Mouse (Mus musculus): Measurements from ENCODE around the gene Lasp1.
"Not testable (repeated sequence)": the region's sequence is repeated elsewhere in the genome, so short reads cannot be mapped to it uniquely, and the experiment has no call there.

Lasp1 gene

DNA sequence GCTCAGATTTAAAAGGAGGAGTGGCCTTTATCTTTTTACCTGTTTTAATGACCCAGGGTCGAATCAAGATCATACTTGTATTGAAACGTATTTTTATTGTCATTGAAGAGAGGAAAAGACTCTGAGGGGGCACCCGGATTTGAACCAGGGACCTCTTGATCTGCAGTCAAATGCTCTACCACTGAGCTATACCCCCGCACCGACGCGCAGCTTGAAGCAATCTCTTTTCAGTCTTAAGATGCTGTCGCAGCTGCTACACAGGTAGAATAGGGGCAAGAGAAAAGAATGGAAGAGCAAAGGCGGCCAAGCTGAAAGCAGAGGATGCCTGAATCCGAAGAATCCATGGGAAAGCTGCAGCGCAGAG is at the start of gene Lasp1:
TSS of gene Lasp1 (plus strand) at position 219 of the 364 bp plus-strand sequence.
- DNase-seq (ENCODE audit: low read depth, low spot score) = peak; percentile 87

DNA sequence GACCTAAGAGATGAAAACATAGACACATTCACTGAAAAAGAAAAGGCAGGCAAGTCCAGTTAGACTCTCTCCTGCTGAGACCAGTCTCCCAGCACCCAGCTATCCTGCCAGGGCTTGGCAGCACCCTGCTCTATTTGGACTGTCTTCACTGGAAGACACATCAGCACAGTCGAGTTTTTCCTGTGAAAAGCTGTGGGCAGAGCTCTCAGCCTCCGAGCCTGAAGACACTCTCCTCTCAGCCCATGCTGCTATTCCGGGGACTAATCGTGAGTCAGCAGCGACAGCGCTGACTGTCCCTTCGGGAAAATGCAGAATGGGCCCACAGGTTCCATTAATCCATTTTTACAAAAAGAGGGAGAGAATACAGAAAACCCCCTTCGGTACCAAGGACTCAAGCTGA is 45.5 kb upstream of the Lasp1 start:
- no peak for DNase-seq (ENCODE audit: low read depth, low spot score)

DNA sequence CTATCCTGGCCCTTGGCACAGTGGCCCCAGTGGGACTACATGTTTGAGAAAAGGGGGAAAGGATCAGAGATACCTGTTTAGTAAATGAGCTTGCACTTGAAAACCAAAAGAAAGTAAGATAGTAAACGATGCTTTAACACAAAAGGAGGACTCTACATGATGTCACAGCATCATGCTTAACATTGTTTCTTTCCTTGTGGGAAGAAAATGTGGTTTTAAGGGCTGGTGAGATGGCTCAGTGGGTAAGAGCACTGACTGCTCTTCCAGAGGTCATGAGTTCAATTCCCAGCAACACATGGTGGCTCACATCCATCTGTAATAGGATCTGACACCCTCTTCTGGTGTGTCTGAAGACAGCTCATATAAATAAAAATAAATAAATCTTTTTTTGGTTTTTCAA is 40.7 kb upstream of the Lasp1 start:
- DNase-seq (ENCODE audit: low read depth, low spot score) = no peak

DNA sequence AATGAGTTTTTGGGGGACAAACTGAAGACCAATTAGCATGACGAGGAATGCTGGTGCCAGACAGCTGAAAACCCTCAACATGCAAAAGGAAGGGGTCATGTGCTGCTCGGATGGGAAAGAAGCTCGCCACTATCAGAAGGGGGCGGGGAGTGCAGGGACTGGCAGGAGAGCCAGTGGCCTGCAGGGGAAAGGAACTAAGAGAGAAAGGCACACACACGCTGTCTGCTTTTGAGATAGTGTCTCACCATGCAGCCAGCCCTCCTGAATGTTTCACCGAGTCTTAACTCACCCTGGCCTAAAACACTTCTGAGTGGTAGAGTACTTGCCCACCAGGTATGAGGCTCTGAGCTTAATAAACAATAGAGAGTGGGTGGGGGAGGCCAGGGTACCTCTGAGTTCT is 39.9 kb upstream of the Lasp1 start:
- no peak for DNase-seq (ENCODE audit: low read depth, low spot score)

DNA sequence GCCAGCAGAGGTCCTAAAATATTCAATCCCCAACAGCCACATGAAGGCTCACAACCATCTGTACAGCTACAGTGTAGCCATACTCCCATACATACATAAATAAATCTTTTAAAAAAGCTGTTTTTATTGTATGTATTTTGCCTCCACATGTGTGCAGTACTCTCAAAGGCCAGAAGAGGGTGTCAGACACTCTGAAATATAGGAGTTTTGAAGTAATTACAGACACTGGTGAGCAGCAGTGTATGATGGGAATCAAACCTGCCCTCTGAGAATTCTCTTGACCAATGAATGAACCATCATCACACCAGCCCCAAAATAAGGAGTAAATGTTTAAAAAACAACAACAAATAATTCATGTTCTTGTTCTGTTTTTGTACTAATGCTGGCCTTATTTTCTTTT is 37.2 kb upstream of the Lasp1 start:
- DNase-seq (ENCODE audit: low read depth, low spot score) = no peak

DNA sequence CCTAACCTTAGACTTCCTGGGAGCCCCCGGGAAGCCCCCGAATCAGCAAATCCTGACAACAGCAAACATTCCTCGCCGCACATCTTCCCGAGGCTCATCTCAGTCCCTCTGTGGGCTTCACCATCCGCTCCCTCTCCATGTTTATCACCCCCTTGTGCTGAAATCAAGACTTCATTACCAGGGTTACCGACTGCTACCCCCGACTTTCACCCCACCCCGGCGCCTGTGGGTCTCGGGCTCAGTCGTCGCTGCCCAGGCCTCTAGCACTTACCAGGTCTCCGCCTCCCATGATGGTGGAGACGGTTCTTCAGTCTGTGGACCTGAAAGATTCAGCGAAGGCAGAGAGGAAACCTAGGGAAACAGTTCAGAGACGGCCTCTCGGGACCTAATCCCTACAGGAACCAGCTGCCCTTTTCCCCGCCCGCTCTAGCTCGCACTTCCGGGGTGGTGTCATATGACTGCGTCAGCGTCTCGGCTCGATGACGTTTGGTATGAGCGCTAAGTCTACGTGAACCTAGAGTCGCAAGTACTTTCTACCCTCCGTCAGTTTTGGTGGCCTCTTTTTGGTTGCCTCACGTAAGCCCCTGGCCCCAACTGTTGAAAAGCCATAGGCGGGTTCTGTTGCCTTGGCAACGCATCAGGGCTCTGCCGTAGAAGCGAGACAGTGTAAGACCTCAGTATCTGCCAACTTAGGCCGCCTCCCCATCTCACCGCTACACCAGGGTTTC is 32.5 kb upstream of the Lasp1 start, which contains the start of gene Cwc25:
TSS of gene Cwc25 (minus strand) at position 403 of the 728 bp plus-strand sequence.
- peak; percentile 96 for DNase-seq (ENCODE audit: low read depth, low spot score)

DNA sequence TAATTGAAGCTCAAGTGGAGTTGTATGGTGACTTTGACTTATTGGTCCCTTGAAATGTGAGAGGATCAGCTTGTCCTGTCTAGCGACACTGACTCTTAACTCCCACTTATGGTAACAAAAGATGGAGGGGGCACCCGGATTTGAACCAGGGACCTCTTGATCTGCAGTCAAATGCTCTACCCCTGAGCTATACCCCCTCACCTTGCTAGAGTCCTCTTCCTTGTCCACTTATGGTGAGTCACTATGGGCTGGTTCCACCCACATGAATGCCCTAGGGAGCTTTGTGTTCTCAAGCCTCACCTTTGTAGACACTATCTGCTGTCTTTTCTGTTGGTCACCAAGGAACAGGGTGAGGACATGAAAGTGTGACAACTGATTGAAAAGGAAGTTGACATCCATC is 29.1 kb upstream of the Lasp1 start:
- DNase-seq (ENCODE audit: low read depth, low spot score) = no peak

DNA sequence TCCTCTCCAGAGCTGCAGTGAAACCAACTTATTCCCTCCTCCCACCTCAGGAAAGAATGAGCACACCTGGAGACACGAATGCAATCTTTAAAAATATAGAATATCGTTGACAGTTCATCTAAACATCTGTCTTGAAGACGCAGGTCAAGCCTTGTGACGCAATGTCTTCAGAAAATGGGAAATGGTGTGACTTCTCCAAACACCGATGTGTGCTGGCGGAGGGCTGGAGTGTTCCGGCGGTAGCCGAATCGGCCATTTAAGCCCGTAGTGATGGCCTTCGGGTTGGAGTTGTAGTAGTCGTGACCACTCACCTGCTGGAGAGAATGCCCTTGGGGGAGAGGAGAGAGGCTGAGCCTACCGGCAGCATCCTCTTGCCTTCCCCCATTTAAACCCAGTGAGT is 27.4 kb upstream of the Lasp1 start:
- no peak for DNase-seq (ENCODE audit: low read depth, low spot score)

DNA sequence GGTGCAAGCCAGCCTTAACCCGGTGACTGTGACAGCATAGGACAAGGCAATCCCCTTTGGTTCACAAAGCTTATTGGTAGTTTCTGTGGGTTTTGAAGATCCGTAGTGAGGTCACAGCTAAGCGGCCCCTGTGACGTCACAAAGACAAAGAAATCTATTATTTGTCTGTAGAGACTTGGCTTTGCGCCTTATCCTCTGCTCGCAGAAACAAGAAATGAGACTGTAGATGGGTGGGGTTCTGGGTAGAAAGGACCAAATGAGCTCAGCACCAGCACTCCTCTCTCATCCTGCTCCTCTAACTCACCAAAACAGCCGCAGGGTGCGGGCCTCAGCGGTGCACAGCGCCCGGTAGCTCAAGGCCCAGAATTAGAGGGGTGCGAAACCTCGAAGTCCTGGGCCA is 23.6 kb upstream of the Lasp1 start:
- no peak for DNase-seq (ENCODE audit: low read depth, low spot score)

DNA sequence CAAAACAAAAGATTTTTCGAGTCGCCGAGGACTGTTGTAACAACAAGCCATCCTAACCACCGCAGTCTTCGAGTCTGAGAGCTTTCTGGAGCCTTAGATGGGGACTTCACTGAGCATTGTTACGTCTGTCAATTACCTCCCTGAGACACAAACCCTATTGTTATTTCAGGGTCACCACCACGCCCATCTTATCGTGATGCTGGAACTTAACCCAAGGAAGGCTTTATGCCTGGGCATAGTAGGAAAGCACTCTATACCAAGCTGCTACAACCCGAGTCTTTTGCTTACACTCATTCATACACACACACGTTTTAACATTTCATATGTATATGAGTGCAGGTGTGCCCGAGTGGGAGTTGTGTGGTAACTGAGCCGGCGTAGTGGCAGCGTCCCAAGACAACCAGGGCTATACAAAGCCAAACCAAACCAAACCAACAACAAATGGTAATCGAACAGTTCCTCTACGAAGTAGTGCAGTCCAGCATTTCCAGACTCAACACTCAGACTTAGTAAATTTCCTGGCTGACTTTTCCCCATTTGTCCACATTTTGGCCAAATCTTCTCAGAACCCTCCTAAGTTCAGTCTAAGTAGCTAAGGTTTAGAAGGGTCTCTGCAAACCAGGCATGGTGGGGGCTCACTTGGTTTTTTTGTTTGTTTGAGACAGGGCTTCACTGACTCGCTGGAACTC is 22.8 kb upstream of the Lasp1 start, which contains the start of gene 1700001P01Rik:
TSS of gene 1700001P01Rik (minus strand) at position 111 of the 689 bp plus-strand sequence.
- DNase-seq (ENCODE audit: low read depth, low spot score) = no peak

DNA sequence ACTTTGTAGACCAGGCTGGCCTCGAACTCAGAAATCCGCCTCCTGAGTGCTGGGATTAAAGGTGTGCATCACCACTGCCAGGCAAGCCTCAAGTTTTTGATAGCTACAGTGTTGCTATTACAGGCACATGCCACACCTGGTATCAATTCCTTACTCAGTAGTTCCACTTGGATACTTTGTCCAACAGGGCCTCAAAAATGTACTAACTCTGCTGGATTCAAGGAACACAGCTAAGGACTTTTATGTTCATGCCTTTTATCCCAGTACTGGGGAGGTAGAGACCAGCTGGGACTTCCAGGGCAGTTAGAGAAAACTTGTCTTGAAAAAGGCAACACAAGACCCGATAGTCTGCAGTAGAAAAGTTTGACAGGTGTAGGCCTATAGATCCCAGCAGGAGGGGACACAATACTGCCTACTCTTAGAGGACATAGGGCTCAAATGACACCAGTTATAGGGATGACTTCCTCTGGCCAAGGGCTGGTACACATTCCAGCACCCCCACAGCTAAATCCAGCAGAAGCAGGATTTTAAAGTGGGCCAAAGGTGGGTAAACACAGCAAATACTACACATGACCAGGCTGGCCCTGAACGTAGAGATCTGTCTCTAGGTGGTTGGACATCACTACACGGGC is 22.2 kb upstream of the Lasp1 start:
- DNase-seq (ENCODE audit: low read depth, low spot score) = no peak

DNA sequence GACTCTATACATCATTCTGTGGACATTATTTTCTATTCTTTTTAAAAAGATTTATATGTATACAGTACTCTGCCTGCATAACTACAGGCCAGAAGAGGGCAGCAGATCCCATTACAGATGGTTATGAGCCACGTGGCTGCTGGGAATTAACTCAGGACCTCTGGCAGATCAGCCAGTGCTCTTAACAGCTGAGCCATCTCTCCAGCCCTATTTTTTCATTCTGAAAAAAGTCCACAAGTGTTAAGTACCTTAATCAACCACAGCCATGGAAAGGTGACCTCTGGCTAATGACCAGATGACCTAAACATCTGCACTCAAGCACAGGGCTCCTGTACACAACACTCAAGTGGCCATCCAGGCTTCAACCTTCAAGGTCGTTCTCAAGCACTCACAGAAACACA is 21.7 kb upstream of the Lasp1 start:
- DNase-seq (ENCODE audit: low read depth, low spot score) = no peak

DNA sequence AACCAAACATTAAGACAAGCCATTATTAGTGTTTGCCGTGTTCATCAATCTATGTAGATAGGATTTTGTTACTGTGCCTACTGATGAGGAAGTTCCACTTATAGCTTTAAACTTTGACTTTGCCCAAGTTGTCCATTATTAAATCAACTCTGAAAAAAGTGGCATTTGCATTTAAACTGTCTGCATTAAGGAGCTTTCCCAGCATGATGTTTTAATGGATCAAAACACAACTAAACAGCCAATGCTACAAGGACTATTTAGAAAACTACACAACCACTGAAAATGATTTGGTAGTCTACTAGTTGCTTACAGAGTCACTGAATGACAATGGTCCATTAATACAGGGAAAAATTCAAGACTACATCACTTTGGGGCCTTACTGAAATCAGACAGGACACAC is 19.9 kb upstream of the Lasp1 start:
- no peak for DNase-seq (ENCODE audit: low read depth, low spot score)

DNA sequence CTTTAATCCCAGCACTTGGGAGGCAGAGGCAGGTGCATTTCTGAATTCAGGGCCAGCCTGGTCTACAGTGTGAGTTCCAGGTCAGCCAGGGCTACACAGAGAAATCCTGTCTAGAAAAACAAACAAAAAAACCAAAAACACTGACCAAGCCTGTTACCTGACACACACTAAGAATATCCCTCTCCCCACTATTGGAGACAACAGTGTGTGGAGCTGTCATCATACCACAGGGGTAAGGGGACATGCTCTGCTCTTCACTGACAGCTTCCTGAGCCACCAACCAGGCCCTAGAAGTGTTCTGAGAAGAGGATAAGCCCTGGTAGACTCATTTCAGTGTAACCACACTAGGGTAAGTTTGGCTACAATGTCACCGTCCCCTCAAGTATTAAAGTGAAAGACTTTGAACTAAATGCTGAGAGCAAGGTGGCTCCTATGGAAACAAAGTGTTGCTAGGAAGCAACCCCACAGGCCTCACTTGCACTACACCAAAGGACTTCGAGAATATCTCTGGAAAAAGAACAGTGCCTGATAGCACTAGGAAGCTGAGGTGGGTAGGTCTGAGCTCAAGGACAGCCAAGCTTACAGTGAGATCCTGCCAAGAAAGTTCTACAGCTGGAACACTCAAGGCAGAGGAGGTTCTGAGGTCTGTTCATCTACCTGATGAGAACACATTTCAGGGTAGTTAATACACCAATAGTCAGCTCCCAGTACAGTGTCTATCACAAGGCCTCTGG is 18.7 kb upstream of the Lasp1 start:
- DNase-seq (ENCODE audit: low read depth, low spot score) = no peak

DNA sequence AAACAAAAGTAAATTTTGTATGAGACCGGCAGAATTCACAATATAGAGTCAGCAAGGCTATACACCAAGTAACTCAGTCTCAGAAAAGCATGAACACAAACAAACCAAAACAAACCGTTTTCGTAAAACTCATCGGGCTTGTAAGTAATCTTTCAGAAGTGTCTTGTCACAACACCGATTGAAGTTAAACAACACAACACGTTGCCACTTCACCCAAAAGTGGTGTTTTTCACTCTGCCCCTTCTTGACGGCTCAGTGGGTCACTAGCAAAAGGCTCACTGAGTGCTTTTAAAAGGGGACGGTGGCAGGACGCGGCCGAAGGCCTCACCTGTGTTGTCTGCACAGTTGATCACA is 17.3 kb upstream of the Lasp1 start:
- DNase-seq (ENCODE audit: low read depth, low spot score) = no peak

DNA sequence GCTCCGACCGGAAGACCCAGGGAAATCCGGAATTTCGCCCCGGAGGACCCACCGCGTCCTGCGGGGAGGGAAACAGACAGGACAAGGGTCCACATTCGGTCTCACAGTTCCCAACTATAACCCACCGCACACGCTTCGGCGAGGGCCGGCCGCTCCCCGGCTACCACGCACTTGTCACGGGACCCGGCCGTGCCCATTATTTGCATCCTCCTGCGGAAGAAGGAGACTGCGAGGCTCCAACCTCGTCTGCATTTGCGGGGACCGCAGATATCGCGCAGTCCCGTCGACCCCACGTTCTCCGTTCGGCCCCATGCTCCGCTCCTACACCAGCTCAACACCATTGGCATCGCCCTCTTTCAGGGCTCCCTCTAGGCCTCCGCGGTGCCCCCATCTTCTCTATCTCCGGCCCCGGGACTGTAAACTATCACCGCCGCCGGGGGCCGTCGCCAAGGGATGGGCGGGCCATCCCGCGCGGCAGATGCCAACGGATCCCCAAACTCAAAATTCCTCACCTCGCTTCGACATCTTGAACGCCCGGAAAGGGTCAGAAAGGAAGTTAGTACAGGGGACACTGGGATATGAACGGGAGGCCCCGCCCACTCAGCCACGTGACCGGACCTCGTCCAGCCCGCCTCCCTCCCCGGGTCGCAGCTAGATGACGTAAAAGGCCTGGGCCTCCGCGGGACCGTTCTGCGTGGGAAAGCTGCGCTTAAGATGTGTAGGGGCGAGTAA is 16.8 kb upstream of the Lasp1 start, which contains the start of gene Rpl23:
TSS of gene Rpl23 (minus strand) at position 606 of the 732 bp plus-strand sequence.
- DNase-seq (ENCODE audit: low read depth, low spot score) = peak; percentile 98

DNA sequence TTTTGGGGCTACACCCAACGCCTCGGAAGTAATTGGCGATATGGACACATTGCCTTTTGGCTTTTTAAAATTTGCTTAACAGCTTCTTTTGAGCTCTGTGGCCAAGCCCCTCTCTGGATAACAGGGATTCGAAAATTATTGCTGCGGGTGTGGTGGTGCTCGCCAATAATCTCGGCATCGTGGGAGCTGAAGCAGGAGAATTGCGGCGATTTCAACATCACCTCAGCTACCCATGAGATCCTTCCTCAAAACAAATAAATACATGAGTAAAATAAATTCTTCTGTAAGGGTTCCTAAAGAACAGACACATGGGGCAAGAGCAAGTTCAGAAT is 16.3 kb upstream of the Lasp1 start:
- DNase-seq (ENCODE audit: low read depth, low spot score) = no peak

DNA sequence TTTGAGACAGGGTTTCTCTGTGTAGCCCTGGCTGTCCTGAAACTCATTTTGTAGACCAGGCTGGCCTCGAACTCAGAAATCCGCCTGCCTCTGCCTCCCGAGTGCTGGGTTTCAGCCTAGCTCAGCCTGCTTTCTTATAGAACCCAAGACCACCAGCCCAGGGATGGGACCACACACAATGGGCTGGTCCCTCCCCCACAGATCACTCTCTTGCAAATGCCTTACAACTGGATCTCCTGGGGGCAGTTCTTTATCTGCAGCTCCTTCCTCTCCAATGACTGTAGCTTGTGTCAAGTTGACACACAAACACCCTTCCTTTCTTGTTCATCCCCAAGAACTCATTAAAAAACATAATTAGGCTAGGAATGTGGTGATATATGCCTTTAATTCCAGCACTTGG is 10.8 kb upstream of the Lasp1 start:
- no peak for DNase-seq (ENCODE audit: low read depth, low spot score)

DNA sequence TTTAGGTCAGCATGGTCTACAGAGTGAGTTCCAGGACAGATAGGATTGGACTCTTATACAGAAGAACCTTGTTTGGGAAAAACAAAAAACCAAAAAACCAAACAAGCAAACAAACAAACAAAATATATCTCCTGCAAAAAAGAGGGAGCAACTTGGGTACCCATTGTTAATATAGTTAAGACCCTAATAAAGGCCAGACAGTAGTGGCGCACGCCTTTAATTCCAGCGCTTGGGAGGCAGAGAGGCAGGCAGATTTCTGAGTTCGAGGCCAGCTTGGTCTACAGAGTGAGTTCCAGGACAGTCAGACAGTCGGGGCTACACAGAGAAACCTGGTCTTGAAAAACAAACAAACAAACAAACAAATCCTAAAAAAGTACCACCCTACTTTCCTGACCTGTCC is 9.1 kb upstream of the Lasp1 start:
- no peak for DNase-seq (ENCODE audit: low read depth, low spot score)

DNA sequence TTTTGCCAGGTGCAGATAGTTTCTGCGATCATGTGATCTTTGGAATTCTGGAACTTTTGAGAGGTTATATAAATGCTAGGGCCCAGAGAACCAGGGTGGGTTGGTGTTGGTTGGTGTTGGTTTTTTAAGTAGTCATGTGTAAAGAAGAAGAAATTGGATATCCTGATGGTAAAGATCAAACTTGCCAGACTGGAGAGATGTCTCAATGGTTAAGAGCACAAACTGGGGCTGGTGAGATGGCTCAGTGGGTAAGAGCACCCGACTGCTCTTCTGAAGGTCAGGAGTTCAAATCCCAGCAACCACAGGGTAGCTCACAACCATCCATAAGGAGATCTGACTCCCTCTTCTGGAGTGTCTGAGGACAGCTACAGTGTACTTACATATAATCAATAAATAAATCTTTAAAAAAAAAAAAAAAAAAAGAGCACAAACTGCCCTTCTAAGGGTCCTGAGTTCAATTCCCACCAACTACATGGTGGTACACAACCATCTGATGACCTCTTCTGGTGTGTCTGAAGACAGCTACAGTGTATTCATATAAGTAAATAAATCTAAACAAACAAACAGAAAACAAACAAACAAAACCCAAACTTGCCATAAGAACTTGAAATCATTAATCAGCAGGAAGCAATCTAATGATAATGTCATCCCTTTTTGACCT is 7.9 kb upstream of the Lasp1 start:
- not testable (repeated sequence) for DNase-seq (ENCODE audit: low read depth, low spot score)

DNA sequence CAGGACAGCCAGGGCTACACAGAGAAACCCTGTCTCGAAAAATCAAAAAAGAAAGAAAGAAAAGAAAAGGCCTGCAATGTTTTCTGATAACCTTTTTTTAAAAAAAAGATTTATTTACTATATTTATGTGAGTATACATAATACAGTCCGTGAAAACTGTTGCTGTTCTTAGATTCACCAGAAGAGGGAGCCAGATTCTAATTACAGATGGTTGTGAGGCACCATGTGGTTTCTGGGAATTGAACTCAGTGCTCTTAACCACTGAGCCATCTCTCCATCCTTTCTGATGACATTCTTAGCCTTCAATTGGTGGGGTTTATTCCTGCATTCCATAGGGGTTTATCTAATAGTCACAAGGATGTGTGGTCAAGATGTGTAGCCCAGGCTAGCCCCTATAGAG is 5.6 kb upstream of the Lasp1 start:
- DNase-seq (ENCODE audit: low read depth, low spot score) = no peak
